Mouse (Mus musculus): ENCODE results near the gene Immp2l. TPM values are rescaled to one million over a fixed set of nuclear protein-coding genes. Genes with fewer than 3 reads are reported as not detected.

Immp2l gene
- polyA plus RNA-seq, 1 experiment, result 129 TPM

- Histone ChIP-seq H3K27ac (replicated peaks; ENCODE audit: low read depth, low read length) (no peak overlapping the region), H3K4me3 (ENCODE audit: insufficient read depth, low read depth, low read length) (no peak overlapping the region), H3K4me1 (ENCODE audit: control insufficient read depth, insufficient read depth, insufficient read length, low read length) (no peaks in the 10 kb centered on the region; the same call in 1 of the 2 replicates)
These were observed 570.1 kb downstream of the Immp2l start for GRCm38 (mm10) chr12:41594037-41594436.

- H3K27ac ChIP-seq (replicated peaks; ENCODE audit: low read depth, low read length), result no peak overlapping the region
- H3K4me3 ChIP-seq (ENCODE audit: insufficient read depth, low read depth, low read length), result no peak overlapping the region
- H3K4me1 ChIP-seq (ENCODE audit: control insufficient read depth, insufficient read depth, insufficient read length, low read length), result no peaks in the 10 kb centered on the region
These were observed 591.4 kb downstream of the Immp2l start for GRCm38 (mm10) chr12:41615271-41615670.

- Histone ChIP-seq H3K27ac (replicated peaks; ENCODE audit: low read depth, low read length) (no peak overlapping the region), H3K4me3 (ENCODE audit: insufficient read depth, low read depth, low read length) (no peak overlapping the region), H3K4me1 (ENCODE audit: control insufficient read depth, insufficient read depth, insufficient read length, low read length) (no peaks in the 10 kb centered on the region)
These were observed 597.5 kb downstream of the Immp2l start for GRCm38 (mm10) chr12:41621341-41621740.

GRCm38 (mm10) chr12:41643262-41643661 lies 619.4 kb downstream of the Immp2l start:
- H3K27ac ChIP-seq (replicated peaks; ENCODE audit: low read depth, low read length), result no peak overlapping the region
- H3K4me1 ChIP-seq (ENCODE audit: control insufficient read depth, insufficient read depth, insufficient read length, low read length), result no peaks in the 10 kb centered on the region
- no peak overlapping the region for H3K4me3 ChIP-seq (ENCODE audit: insufficient read depth, low read depth, low read length)

- Histone ChIP-seq H3K4me3 (ENCODE audit: insufficient read depth, low read depth, low read length) (no peak overlapping the region), H3K4me1 (ENCODE audit: control insufficient read depth, insufficient read depth, insufficient read length, low read length) (no peaks in the 10 kb centered on the region), H3K27ac (replicated peaks; ENCODE audit: low read depth, low read length) (no peak overlapping the region)
These were observed 621.1 kb downstream of the Immp2l start for GRCm38 (mm10) chr12:41644802-41645551.

GRCm38 (mm10) chr12:41646956-41647575 lies 623.2 kb downstream of the Immp2l start:
- no peak overlapping the region for H3K27ac ChIP-seq (replicated peaks; ENCODE audit: low read depth, low read length)
- no peaks in the 10 kb centered on the region for H3K4me1 ChIP-seq (ENCODE audit: control insufficient read depth, insufficient read depth, insufficient read length, low read length)
- no peak overlapping the region for H3K4me3 ChIP-seq (ENCODE audit: insufficient read depth, low read depth, low read length)

GRCm38 (mm10) chr12:41647675-41648074 lies 623.8 kb downstream of the Immp2l start:
- H3K4me3 ChIP-seq (ENCODE audit: insufficient read depth, low read depth, low read length), result no peak overlapping the region
- no peak overlapping the region for H3K27ac ChIP-seq (replicated peaks; ENCODE audit: low read depth, low read length)
- no peaks in the 10 kb centered on the region for H3K4me1 ChIP-seq (ENCODE audit: control insufficient read depth, insufficient read depth, insufficient read length, low read length)

- no peak overlapping the region for H3K4me3 ChIP-seq (ENCODE audit: insufficient read depth, low read depth, low read length)
- H3K27ac ChIP-seq (replicated peaks; ENCODE audit: low read depth, low read length), result no peak overlapping the region
- H3K4me1 ChIP-seq (ENCODE audit: control insufficient read depth, insufficient read depth, insufficient read length, low read length), result no peaks in the 10 kb centered on the region
These were observed 626.1 kb downstream of the Immp2l start for GRCm38 (mm10) chr12:41649826-41650541.

GRCm38 (mm10) chr12:41668280-41668679 lies 644.4 kb downstream of the Immp2l start:
- no peaks in the 10 kb centered on the region for H3K4me1 ChIP-seq (ENCODE audit: control insufficient read depth, insufficient read depth, insufficient read length, low read length)
- no peak overlapping the region for H3K4me3 ChIP-seq (ENCODE audit: insufficient read depth, low read depth, low read length)
- no peak overlapping the region for H3K27ac ChIP-seq (replicated peaks; ENCODE audit: low read depth, low read length)

- Histone ChIP-seq H3K27ac (replicated peaks; ENCODE audit: low read depth, low read length) (no peak overlapping the region), H3K4me1 (ENCODE audit: control insufficient read depth, insufficient read depth, insufficient read length, low read length) (no peaks in the 10 kb centered on the region), H3K4me3 (ENCODE audit: insufficient read depth, low read depth, low read length) (no peak overlapping the region)
These were observed 645.6 kb downstream of the Immp2l start for GRCm38 (mm10) chr12:41669481-41669880.

- Histone ChIP-seq H3K27ac (replicated peaks; ENCODE audit: low read depth, low read length) (no peak overlapping the region), H3K4me3 (ENCODE audit: insufficient read depth, low read depth, low read length) (no peak overlapping the region), H3K4me1 (ENCODE audit: control insufficient read depth, insufficient read depth, insufficient read length, low read length) (no peaks in the 10 kb centered on the region)
These were observed 651.0 kb downstream of the Immp2l start for GRCm38 (mm10) chr12:41674861-41675260.

- no peak overlapping the region for H3K4me3 ChIP-seq (ENCODE audit: insufficient read depth, low read depth, low read length)
- H3K4me1 ChIP-seq (ENCODE audit: control insufficient read depth, insufficient read depth, insufficient read length, low read length), result no peaks in the 10 kb centered on the region
- H3K27ac ChIP-seq (replicated peaks; ENCODE audit: low read depth, low read length), result no peak overlapping the region
These were observed 656.3 kb downstream of the Immp2l start for GRCm38 (mm10) chr12:41680141-41680540.

- Histone ChIP-seq H3K4me1 (ENCODE audit: control insufficient read depth, insufficient read depth, insufficient read length, low read length) (no peaks in the 10 kb centered on the region), H3K4me3 (ENCODE audit: insufficient read depth, low read depth, low read length) (no peak overlapping the region)
These were observed 658.3 kb downstream of the Immp2l start for GRCm38 (mm10) chr12:41682141-41682540.

GRCm38 (mm10) chr12:41689809-41690208 lies 665.9 kb downstream of the Immp2l start:
- Histone ChIP-seq H3K27ac (replicated peaks; ENCODE audit: low read depth, low read length) (no peak overlapping the region), H3K4me3 (ENCODE audit: insufficient read depth, low read depth, low read length) (no peak overlapping the region), H3K4me1 (ENCODE audit: control insufficient read depth, insufficient read depth, insufficient read length, low read length) (no peaks in the 10 kb centered on the region)

More at GRCm38 (mm10) chr12:41682141-41682540, 658.3 kb downstream of the Immp2l start:
- H3K27ac ChIP-seq (replicated peaks; ENCODE audit: low read depth, low read length), result no peak overlapping the region

GRCm38 (mm10) chr12:41710608-41711007 lies 686.7 kb downstream of the Immp2l start:
- no peak overlapping the region for H3K27ac ChIP-seq (replicated peaks; ENCODE audit: low read depth, low read length)
- no peaks in the 10 kb centered on the region for H3K4me1 ChIP-seq (ENCODE audit: control insufficient read depth, insufficient read depth, insufficient read length, low read length)
- H3K4me3 ChIP-seq (ENCODE audit: insufficient read depth, low read depth, low read length), result no peak overlapping the region

Data from brown adipose tissue, adult 24 weeks (tissue).